Mouse (Mus musculus) forebrain, embryonic 10.5 days (tissue): Measurements from ENCODE around the gene Fn1. TPM values are rescaled to one million over a fixed set of nuclear protein-coding genes. Genes with fewer than 3 reads are reported as not detected.

Experiments
- polyA plus RNA-seq: library from polyadenylated mRNA; unstranded; fragments of >200 nt; fragmentation: Nextera tagmentation; extraction: Ambion mirVana; gene quantifications from 2 replicates; pipeline ENCODE4 v1.2.1, GENCODE M21; 2016

Gene Fn1
- polyA plus RNA-seq, 1 experiment from 2014 or later, result 94.7 TPM

Other genes starting within 250 kb of the Fn1 start
- not detected in 2 replicates for gene Abca12, start 238.3 kb downstream of the Fn1 start, polyA plus RNA-seq
- 75.0 and 79.1 TPM in 2 replicates for gene Atic, start 96.0 kb downstream of the Fn1 start, polyA plus RNA-seq